Mouse (Mus musculus): Measurements from ENCODE around the gene Trabd2b. TPM values are rescaled to one million over a fixed set of nuclear protein-coding genes. Genes with fewer than 3 reads are reported as not detected.

The Trabd2b gene
- total RNA-seq, 1 experiment: 0.31 TPM

GRCm38 (mm10) chr4:114448393-114449052 is 42.0 kb downstream of the Trabd2b start:
- TF ChIP-seq ZC3H11A (IDR thresholded peaks at IDR 0.05; ENCODE audit: borderline replicate concordance, low read depth, low read length) (no peak), MAFK (IDR thresholded peaks at IDR 0.05; ENCODE audit: insufficient read depth, low read depth, low read length) (no peak), CHD2 (IDR thresholded peaks at IDR 0.05; ENCODE audit: low read depth, low read length) (no peak), ZNF384 (IDR thresholded peaks at IDR 0.05; ENCODE audit: low read depth, low read length) (no peak), HCFC1 (IDR thresholded peaks at IDR 0.05; ENCODE audit: borderline replicate concordance, insufficient read depth, low read length) (no peak)
- no peak overlapping the region for H3K4me3 ChIP-seq (ENCODE audit: insufficient read depth in 1 of 2, low read depth in 1 of 2, low read length in 2 of 2, poor library complexity in 1 of 2, severe bottlenecking in 1 of 2)
- no peak overlapping the region for H3K9ac ChIP-seq (ENCODE audit: insufficient read depth, low read depth, low read length, poor library complexity, severe bottlenecking)
- H3K27ac ChIP-seq (ENCODE audit: insufficient read depth, low read depth, low read length, poor library complexity, severe bottlenecking): no peak overlapping the region
- in situ Hi-C loops (cut with MboI; ENCODE audit: low sequenced_read_pairs in 2 of 2, unreplicated experiment in 2 of 2): no loop called here
- H3K9me3 ChIP-seq (ENCODE audit: control insufficient read depth, insufficient read depth, low read depth, low read length): no peaks in the 10 kb centered on the region
- no peaks in the 10 kb centered on the region for H3K36me3 ChIP-seq (ENCODE audit: control insufficient read depth, insufficient read depth, low read length, poor library complexity, severe bottlenecking)
- H3K4me1 ChIP-seq (ENCODE audit: control insufficient read depth in 2 of 2, insufficient read depth in 2 of 2, low read length in 2 of 2, poor library complexity in 1 of 2): no peaks in the 10 kb centered on the region
- DNase-seq (ENCODE audit: low read depth, low spot score): no peak

GRCm38 (mm10) chr4:114453101-114453500 is 46.6 kb downstream of the Trabd2b start:
- no peaks in the 10 kb centered on the region for H3K9me3 ChIP-seq (ENCODE audit: control insufficient read depth, insufficient read depth, low read depth, low read length)
- no peaks in the 10 kb centered on the region for H3K36me3 ChIP-seq (ENCODE audit: control insufficient read depth, insufficient read depth, low read length, poor library complexity, severe bottlenecking)
- in situ Hi-C loops (cut with MboI; ENCODE audit: low sequenced_read_pairs in 2 of 2, unreplicated experiment in 2 of 2): no loop called here
- H3K27ac ChIP-seq (ENCODE audit: insufficient read depth, low read depth, low read length, poor library complexity, severe bottlenecking): no peak overlapping the region
- DNase-seq (ENCODE audit: low read depth, low spot score): no peak
- no peaks in the 10 kb centered on the region for H3K4me1 ChIP-seq (ENCODE audit: control insufficient read depth in 2 of 2, insufficient read depth in 2 of 2, low read length in 2 of 2, poor library complexity in 1 of 2)
- H3K9ac ChIP-seq (ENCODE audit: insufficient read depth, low read depth, low read length, poor library complexity, severe bottlenecking): no peak overlapping the region
- H3K4me3 ChIP-seq (ENCODE audit: insufficient read depth in 1 of 2, low read depth in 1 of 2, low read length in 2 of 2, poor library complexity in 1 of 2, severe bottlenecking in 1 of 2): no peak overlapping the region
- TF ChIP-seq MAFK (IDR thresholded peaks at IDR 0.05; ENCODE audit: insufficient read depth, low read depth, low read length) (no peak), ZC3H11A (IDR thresholded peaks at IDR 0.05; ENCODE audit: borderline replicate concordance, low read depth, low read length) (no peak), ZNF384 (IDR thresholded peaks at IDR 0.05; ENCODE audit: low read depth, low read length) (no peak), CHD2 (IDR thresholded peaks at IDR 0.05; ENCODE audit: low read depth, low read length) (no peak)

- Histone ChIP-seq H3K9ac (ENCODE audit: insufficient read depth, low read depth, low read length, poor library complexity, severe bottlenecking) (no peak overlapping the region), H3K9me3 (ENCODE audit: control insufficient read depth, insufficient read depth, low read depth, low read length) (no peaks in the 10 kb centered on the region), H3K4me1 (ENCODE audit: control insufficient read depth in 2 of 2, insufficient read depth in 2 of 2, low read length in 2 of 2, poor library complexity in 1 of 2) (no peaks in the 10 kb centered on the region), H3K27ac (ENCODE audit: insufficient read depth, low read depth, low read length, poor library complexity, severe bottlenecking) (no peak overlapping the region), H3K36me3 (ENCODE audit: control insufficient read depth, insufficient read depth, low read length, poor library complexity, severe bottlenecking) (no peaks in the 10 kb centered on the region), H3K4me3 (ENCODE audit: insufficient read depth in 1 of 2, low read depth in 1 of 2, low read length in 2 of 2, poor library complexity in 1 of 2, severe bottlenecking in 1 of 2) (no peak overlapping the region)
- TF ChIP-seq MAFK (IDR thresholded peaks at IDR 0.05; ENCODE audit: insufficient read depth, low read depth, low read length): no peak
- TF ChIP-seq HCFC1 (IDR thresholded peaks at IDR 0.05; ENCODE audit: borderline replicate concordance, insufficient read depth, low read length): no peak
- no peak for TF ChIP-seq ZC3H11A (IDR thresholded peaks at IDR 0.05; ENCODE audit: borderline replicate concordance, low read depth, low read length)
- no peak for TF ChIP-seq CHD2 (IDR thresholded peaks at IDR 0.05; ENCODE audit: low read depth, low read length)
- TF ChIP-seq ZNF384 (IDR thresholded peaks at IDR 0.05; ENCODE audit: low read depth, low read length): no peak
- in situ Hi-C loops (cut with MboI; ENCODE audit: low sequenced_read_pairs in 2 of 2, unreplicated experiment in 2 of 2): no loop called here
- DNase-seq (ENCODE audit: low read depth, low spot score): no peak
Observed at GRCm38 (mm10) chr4:114454016-114454415, 47.5 kb downstream of the Trabd2b start.

- Histone ChIP-seq H3K9ac (ENCODE audit: insufficient read depth, low read depth, low read length, poor library complexity, severe bottlenecking) (no peak overlapping the region), H3K36me3 (ENCODE audit: control insufficient read depth, insufficient read depth, low read length, poor library complexity, severe bottlenecking) (no peaks in the 10 kb centered on the region), H3K9me3 (ENCODE audit: control insufficient read depth, insufficient read depth, low read depth, low read length) (no peaks in the 10 kb centered on the region), H3K4me1 (ENCODE audit: control insufficient read depth in 2 of 2, insufficient read depth in 2 of 2, low read length in 2 of 2, poor library complexity in 1 of 2) (no peaks in the 10 kb centered on the region), H3K4me3 (ENCODE audit: insufficient read depth in 1 of 2, low read depth in 1 of 2, low read length in 2 of 2, poor library complexity in 1 of 2, severe bottlenecking in 1 of 2) (no peak overlapping the region), H3K27ac (ENCODE audit: insufficient read depth, low read depth, low read length, poor library complexity, severe bottlenecking) (no peak overlapping the region)
- in situ Hi-C loops (cut with MboI; ENCODE audit: low sequenced_read_pairs in 2 of 2, unreplicated experiment in 2 of 2): no loop called here
- DNase-seq (ENCODE audit: low read depth, low spot score): no peak
- TF ChIP-seq ZC3H11A (IDR thresholded peaks at IDR 0.05; ENCODE audit: borderline replicate concordance, low read depth, low read length): no peak
- no peak for TF ChIP-seq MAFK (IDR thresholded peaks at IDR 0.05; ENCODE audit: insufficient read depth, low read depth, low read length)
- no peak for TF ChIP-seq HCFC1 (IDR thresholded peaks at IDR 0.05; ENCODE audit: borderline replicate concordance, insufficient read depth, low read length)
- TF ChIP-seq ZNF384 (IDR thresholded peaks at IDR 0.05; ENCODE audit: low read depth, low read length): no peak
- TF ChIP-seq CHD2 (IDR thresholded peaks at IDR 0.05; ENCODE audit: low read depth, low read length): no peak
Observed at GRCm38 (mm10) chr4:114454495-114455186, 48.1 kb downstream of the Trabd2b start.

Data from ES-E14 (cell line).